Mouse (Mus musculus) R1 (cell line): ENCODE results near the gene Gm28269.
A peak's percentile ranks its signal among the peaks of the same experiment; 100 is the strongest.

ENCODE experiments used
- DNase-seq: peaks from one replicate; pipeline ENCODE4 v3.0.0-alpha.2; 2018; ENCODE audit warnings: low read depth, low spot score

The Gm28269 gene

GRCm38 (mm10) chrX:21744997-21745396, at the start of gene Gm28269:
TSS of gene Gm28269 (minus strand) at chrX:21745097.
- no peak for DNase-seq

- no peak for DNase-seq
Measured at GRCm38 (mm10) chrX:21716885-21717284, 28.0 kb downstream of the Gm28269 start.

- DNase-seq = no peak
Measured at GRCm38 (mm10) chrX:21715293-21715692, 29.6 kb downstream of the Gm28269 start.

GRCm38 (mm10) chrX:21714829-21715228, 30.1 kb downstream of the Gm28269 start, which contains the start of gene Slc6a14:
TSS of gene Slc6a14 (plus strand) at chrX:21714896.
- DNase-seq = no peak

GRCm38 (mm10) chrX:21704470-21704869, 40.4 kb downstream of the Gm28269 start:
- DNase-seq = no peak

- peak; percentile 74 for DNase-seq
Measured at GRCm38 (mm10) chrX:21701646-21702045, 43.3 kb downstream of the Gm28269 start.

GRCm38 (mm10) chrX:21695687-21696086, 49.2 kb downstream of the Gm28269 start:
- no peak for DNase-seq

- DNase-seq = no peak
Measured at GRCm38 (mm10) chrX:21695220-21695619, 49.7 kb downstream of the Gm28269 start.
